Mouse (Mus musculus): ENCODE measurements around the gene Gcn1l1.

GRCm38 (mm10) chr5:115632358-115632714, 67.3 kb downstream of the Gcn1l1 start:
- no peak for TF ChIP-seq POLR2A (IDR thresholded peaks at IDR 0.05; ENCODE audit: borderline replicate concordance, extremely low read depth, insufficient read depth, insufficient read length, poor library complexity, severe bottlenecking)
- TF ChIP-seq CTCF (IDR thresholded peaks at IDR 0.05; ENCODE audit: borderline replicate concordance, extremely low read depth, insufficient read depth, insufficient read length): no peak
